Mouse (Mus musculus) intestine, embryonic 15.5 days (tissue): ENCODE measurements around the gene Slc5a10. TPM values are rescaled to one million over a fixed set of nuclear protein-coding genes. Genes with fewer than 3 reads are reported as not detected.

Experiments
- ATAC-seq: fragments of 200-750 bp; cut with Nextera tagmentation; 2 replicates; pipeline ENCODE4 v1.8.0; 2017; ENCODE audit warnings: moderate TSS enrichment, moderate library complexity
- H3K27ac ChIP-seq: fragments of 300-500 bp; sonication (generic); 2 replicates; pipeline ENCODE4 v1.5.1; 2015; ENCODE audit warnings: mild to moderate bottlenecking, inconsistent platforms
- H3K27me3 ChIP-seq: fragments of 300-500 bp; sonication (generic); replicated peaks from 2 replicates; pipeline ENCODE4 v1.6.1; 2015; ENCODE audit warnings: inconsistent platforms
- H3K36me3 ChIP-seq: fragments of 300-500 bp; sonication (generic); 2 replicates; pipeline ENCODE4 v1.6.1; 2015; ENCODE audit warnings: inconsistent platforms
- H3K4me1 ChIP-seq: fragments of 300-500 bp; sonication (generic); replicated peaks from 2 replicates; pipeline ENCODE4 v1.6.1; 2015; ENCODE audit warnings: inconsistent platforms
- H3K4me2 ChIP-seq: fragments of 300-500 bp; sonication (generic); replicated peaks from 2 replicates; pipeline ENCODE4 v1.6.1; 2015; ENCODE audit warnings: mild to moderate bottlenecking, inconsistent platforms
- H3K4me3 ChIP-seq: fragments of 300-500 bp; sonication (generic); replicated peaks from 2 replicates; pipeline ENCODE4 v1.5.1; 2015; ENCODE audit warnings: inconsistent platforms
- H3K9ac ChIP-seq: fragments of 300-500 bp; sonication (generic); 2 replicates; pipeline ENCODE4 v1.6.1; 2015; ENCODE audit warnings: inconsistent platforms
- H3K9me3 ChIP-seq: fragments of 300-500 bp; sonication (generic); 2 replicates; pipeline ENCODE4 v1.6.1; 2016; ENCODE audit warnings: inconsistent platforms
- WGBS: fragments of 180-500 bp; shearing (Covaris S2); methylation state at CpG from one replicate; pipeline ENCODE4 v1.1.7; 2015; 5-methylcytosine and 5-hydroxymethylcytosine counted together
- polyA plus RNA-seq: library from polyadenylated mRNA; unstranded; fragments of >200 nt; fragmentation: Nextera tagmentation; extraction: Ambion mirVana; gene quantifications from 2 replicates; pipeline ENCODE4 v1.2.1, GENCODE M21; 2015

Slc5a10 gene
- polyA plus RNA-seq, 1 experiment from 2014 or later = 0.13 TPM

DNA sequence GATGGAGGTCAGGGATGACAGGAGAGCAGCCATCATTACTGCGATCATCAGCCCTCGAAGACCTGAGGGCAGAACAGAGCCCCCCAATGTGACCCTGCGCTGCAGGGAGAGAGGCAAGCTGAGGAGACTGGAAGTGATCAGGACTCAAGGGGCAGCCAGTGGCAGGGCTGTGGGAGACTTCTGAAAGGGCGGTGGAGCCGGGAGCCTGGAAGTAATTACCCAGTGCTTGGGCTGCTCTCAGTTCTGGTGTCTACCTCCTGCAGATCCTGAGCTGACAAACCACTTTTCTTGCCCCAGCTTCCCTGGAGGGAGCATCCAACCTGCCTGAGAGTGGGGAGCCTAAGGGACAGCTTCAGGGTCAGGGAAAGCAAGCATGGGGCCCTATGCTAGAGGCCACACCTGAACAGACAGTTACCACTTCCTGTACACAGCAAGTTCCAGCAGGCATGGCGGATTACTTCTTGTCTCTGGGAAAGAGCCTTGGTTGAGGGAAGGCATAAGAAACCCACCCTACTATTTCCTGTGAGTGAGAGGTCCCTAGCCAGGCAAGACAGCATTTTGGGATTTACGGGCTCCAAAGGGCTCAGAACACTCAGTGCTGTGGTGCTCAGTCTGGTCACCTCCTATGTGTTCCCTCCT is 44.3 kb downstream of the Slc5a10 start:
- no peak overlapping the region for H3K9ac ChIP-seq
- H3K4me3 ChIP-seq = no peak overlapping the region
- H3K4me2 ChIP-seq = no peak overlapping the region
- no peak for ATAC-seq
- no peaks in the 10 kb centered on the region for H3K36me3 ChIP-seq
- WGBS = 80% methylated on average over 7 of the region's 7 CpGs
- H3K9me3 ChIP-seq = no peaks in the 10 kb centered on the region
- peaks cover 37% of the 10 kb centered on the region for H3K4me1 ChIP-seq
- no peaks in the 10 kb centered on the region for H3K27me3 ChIP-seq
- H3K27ac ChIP-seq = no peak overlapping the region

DNA sequence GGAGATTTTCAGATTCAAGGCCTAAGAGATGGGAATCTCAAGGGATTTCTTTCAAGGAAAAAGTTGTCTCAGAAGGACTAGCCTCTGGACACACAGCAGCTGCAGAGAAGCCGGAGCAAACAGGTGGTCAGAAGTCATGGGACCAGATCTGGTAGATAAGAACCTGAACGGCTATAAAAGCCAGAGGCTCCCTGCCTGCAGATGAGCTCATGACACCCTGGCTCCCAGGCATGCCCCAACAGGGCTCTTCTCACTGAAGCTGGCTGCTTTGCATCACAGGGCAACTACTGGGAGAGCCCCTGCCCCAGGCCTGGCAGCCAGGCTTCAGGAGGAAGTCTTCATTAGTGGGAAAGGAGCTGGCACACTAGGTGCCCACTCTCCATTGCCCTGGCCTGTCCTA is 45.3 kb downstream of the Slc5a10 start:
- Histone ChIP-seq H3K9me3 (no peaks in the 10 kb centered on the region), H3K4me3 (no peak overlapping the region), H3K9ac (no peak overlapping the region), H3K4me2 (no peak overlapping the region), H3K27me3 (no peaks in the 10 kb centered on the region), H3K4me1 (peaks cover 37% of the 10 kb centered on the region), H3K36me3 (no peaks in the 10 kb centered on the region), H3K27ac (0 out of 2 replicates have a peak overlapping the region, but pooled peaks have one; percentile 5)
- peak; percentile 40 for ATAC-seq
- WGBS = 33% methylated on average over 2 of the region's 2 CpGs

DNA sequence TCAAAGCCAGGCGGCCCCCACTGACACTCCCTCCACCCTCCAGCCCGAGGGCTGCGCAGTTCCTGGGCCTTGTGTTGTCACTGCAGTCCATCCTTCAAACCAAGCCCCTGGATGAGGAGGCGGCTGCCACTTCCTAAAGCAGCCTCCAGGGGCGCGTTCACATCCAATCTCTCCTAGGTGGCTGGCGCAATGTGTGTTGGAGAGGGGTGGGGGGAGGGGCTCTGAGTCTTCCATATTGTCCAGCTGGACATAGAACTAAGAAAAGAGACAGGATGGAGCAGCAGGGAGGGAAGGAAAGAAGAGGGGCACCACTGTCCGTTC is 45.8 kb downstream of the Slc5a10 start:
- Histone ChIP-seq H3K27ac (no peak overlapping the region), H3K4me2 (no peak overlapping the region), H3K9ac (no peak overlapping the region), H3K4me3 (no peak overlapping the region), H3K9me3 (no peaks in the 10 kb centered on the region), H3K36me3 (no peaks in the 10 kb centered on the region), H3K27me3 (no peaks in the 10 kb centered on the region), H3K4me1 (peaks cover 37% of the 10 kb centered on the region)
- 13% methylated on average over 8 of the region's 8 CpGs for WGBS
- ATAC-seq = peak; percentile 70

DNA sequence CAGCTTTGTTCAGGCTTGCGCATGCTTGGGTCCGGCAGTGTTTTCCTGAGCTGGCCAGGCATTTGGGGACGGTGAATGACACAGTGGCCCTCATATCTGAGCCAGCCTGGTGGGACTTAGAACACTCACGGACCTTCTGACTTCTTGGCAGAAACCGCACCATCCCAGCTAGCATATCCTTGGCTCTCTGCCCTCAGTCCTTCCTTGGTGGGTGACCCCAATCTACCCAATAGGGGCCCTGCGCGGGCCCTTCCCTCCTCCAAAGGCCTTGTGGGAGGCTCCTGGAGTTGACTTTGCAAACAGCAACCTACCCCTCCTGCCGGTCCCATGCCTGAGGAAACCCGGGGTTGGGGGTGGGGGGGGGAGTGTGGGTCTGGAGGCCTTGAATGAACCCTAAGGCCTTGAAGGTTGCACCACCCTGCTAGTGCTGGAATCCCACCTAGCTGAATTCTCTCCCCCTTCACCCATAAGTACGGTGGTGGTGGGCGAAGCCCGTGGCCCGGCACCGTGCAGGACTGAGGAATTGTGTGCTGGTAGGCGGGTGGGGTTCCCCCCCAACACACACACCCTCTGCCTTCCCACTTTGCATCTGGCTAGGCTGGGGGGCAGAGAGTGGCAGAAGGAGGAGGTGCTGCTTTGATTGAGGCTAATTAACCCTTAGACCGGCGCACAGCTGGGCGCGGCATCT is 46.3 kb downstream of the Slc5a10 start:
- Histone ChIP-seq H3K9me3 (no peaks in the 10 kb centered on the region), H3K27ac (no peak overlapping the region), H3K9ac (no peak overlapping the region), H3K36me3 (no peaks in the 10 kb centered on the region), H3K4me1 (peaks cover 37% of the 10 kb centered on the region), H3K4me2 (no peak overlapping the region), H3K4me3 (no peak overlapping the region), H3K27me3 (no peaks in the 10 kb centered on the region)
- 41% methylated on average over 19 of the region's 19 CpGs for WGBS
- peak; percentile 56; the same call in 1 of the 2 replicates for ATAC-seq

DNA sequence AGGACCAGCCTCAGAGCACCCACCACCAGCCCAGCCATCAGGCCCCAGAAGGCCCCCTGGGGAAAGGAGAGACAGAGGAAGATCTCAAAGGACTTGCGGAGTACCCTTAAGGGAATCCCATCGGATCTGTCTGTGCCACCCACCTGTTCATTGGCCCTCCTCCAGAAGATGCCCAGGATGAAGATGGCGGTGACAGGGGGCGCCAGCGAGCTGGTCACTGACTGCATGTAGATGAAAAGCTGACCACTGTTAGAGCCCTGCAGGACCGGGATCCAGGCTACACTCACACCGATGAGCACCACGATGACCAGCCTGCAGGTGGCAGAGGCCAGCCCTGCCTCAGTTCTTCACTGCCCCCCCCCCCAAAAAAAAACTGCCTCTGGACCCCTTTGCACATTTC is 46.9 kb downstream of the Slc5a10 start:
- Histone ChIP-seq H3K4me2 (no peak overlapping the region), H3K36me3 (no peaks in the 10 kb centered on the region), H3K9me3 (no peaks in the 10 kb centered on the region), H3K4me3 (no peak overlapping the region), H3K27me3 (no peaks in the 10 kb centered on the region), H3K4me1 (peaks cover 37% of the 10 kb centered on the region), H3K9ac (no peak overlapping the region), H3K27ac (no peak overlapping the region)
- no peak for ATAC-seq
- WGBS = 41% methylated on average over 8 of the region's 8 CpGs

DNA sequence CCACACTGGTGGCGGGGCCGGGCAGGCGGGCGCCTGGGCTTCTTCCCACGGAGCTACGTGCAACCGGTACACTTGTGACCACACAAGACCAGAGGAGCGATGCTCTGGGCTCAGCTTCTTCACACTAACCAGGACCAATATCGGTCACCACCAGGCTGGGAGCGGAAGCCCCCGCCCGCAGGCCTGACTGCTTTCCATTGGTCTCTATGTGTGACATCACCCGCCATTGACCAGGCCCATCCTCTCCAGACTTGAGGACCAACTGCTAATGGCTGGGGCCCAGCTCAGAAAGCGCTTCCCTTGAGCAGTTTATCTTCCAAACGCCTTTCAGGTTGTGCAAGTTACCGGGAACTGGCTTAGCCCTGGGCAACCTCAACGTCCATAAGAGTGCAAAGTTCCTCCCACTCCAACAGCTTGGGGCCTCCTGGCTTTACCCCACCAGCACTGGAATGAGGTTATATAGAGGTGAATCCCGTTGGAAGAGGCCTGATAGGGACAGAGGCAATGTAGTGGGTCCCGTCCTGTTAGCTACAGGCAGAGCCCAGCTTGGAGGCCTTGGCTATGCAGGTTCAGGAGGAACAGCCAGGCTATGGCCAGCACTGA is 48.7 kb downstream of the Slc5a10 start:
- WGBS = 50% methylated on average over 19 of the region's 19 CpGs
- peak; percentile 52 for ATAC-seq
- H3K27me3 ChIP-seq = no peaks in the 10 kb centered on the region
- peaks cover 45% of the 10 kb centered on the region for H3K4me1 ChIP-seq
- H3K9me3 ChIP-seq = no peaks in the 10 kb centered on the region
- H3K27ac ChIP-seq = peak overlapping the region; percentile 51; the same call in 1 of the 2 replicates
- H3K4me2 ChIP-seq = peak overlapping the region; percentile 31
- H3K9ac ChIP-seq = 0 out of 2 replicates have a peak overlapping the region, but pooled peaks have one; percentile 11
- no peaks in the 10 kb centered on the region for H3K36me3 ChIP-seq
- no peak overlapping the region; the same call in 1 of the 2 replicates for H3K4me3 ChIP-seq

DNA sequence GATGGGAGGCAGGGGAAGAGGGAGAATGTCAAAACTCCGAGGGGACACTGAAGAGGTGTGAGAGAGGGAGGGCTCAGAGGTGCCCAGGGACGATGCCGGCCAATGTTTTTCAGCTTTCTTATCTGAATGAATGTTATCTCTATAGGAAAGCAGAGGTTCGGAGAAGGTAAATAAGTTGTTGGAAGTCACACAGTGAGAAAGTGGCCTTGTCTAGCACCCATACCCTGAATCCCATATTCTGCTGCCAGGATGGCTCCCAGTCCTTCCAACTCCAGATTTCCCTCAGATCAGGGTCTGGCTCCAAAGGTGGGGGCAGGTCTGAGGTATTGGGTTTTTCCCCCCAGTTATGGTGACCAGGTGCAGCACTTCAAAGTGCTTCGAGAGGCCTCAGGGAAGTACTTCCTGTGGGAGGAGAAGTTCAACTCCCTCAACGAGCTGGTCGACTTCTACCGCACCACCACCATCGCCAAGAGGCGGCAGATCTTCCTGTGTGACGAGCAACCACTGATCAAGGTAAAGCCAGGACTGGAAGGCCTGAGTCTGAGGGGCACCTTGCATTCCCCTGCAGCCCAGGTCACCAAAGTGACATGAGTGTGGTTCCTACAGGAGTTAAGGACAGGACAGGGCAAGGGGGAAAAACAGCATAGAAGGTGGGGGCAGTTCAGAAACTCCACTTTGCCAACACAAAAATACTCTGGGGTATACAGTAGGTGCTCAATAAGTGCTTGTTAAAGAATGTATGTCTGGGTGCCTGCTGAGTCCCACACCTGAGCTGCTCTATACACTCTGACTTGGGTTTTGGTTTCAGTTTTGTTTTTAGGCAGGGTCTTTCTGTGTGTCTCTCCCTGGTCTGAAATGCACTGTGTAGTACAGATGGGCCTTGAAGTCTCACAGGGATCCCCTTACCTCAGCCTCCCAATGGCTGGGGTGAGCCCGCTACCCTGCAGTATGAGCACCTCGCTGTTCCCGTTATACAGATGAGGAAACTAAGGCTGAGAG is 50.8 kb downstream of the Slc5a10 start:
- 60% methylated on average over 14 of the region's 14 CpGs for WGBS
- H3K9me3 ChIP-seq = no peaks in the 10 kb centered on the region
- no peak for ATAC-seq

DNA sequence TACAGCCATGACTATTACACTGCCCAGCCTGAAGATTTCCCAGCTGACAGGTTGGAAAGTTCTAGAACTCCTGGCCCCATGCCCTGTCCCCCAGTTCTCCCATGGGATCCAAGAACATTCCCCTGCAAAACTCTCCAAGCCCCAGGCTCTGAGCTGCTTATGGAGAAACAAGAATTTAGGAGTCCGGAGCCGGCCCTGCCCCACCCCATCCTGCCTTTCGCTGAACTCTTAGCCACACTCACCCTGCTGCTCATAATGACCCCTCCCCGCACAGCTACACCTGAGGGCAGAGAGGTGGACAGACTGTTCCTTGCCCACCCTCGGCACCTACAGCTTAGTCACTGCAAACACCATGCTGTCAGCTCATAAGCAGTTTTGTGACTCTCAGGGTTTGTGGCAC is 52.8 kb downstream of the Slc5a10 start:
- Histone ChIP-seq H3K27ac (no peak overlapping the region), H3K9ac (no peak overlapping the region), H3K9me3 (no peaks in the 10 kb centered on the region), H3K4me2 (0 out of 2 replicates have a peak overlapping the region, but pooled peaks have one; percentile 4), H3K36me3 (no peaks in the 10 kb centered on the region), H3K4me1 (peaks cover 23% of the 10 kb centered on the region), H3K4me3 (no peak overlapping the region), H3K27me3 (no peaks in the 10 kb centered on the region)
- no peak for ATAC-seq
- WGBS = 55% methylated on average over 5 of the region's 5 CpGs

More for the DNA sequence above, 50.8 kb downstream of the Slc5a10 start:
- Histone ChIP-seq H3K4me1 (peaks cover 33% of the 10 kb centered on the region), H3K27me3 (no peaks in the 10 kb centered on the region), H3K27ac (no peak overlapping the region), H3K36me3 (no peaks in the 10 kb centered on the region), H3K4me2 (no peak overlapping the region), H3K4me3 (no peak overlapping the region), H3K9ac (no peak overlapping the region)

DNA sequence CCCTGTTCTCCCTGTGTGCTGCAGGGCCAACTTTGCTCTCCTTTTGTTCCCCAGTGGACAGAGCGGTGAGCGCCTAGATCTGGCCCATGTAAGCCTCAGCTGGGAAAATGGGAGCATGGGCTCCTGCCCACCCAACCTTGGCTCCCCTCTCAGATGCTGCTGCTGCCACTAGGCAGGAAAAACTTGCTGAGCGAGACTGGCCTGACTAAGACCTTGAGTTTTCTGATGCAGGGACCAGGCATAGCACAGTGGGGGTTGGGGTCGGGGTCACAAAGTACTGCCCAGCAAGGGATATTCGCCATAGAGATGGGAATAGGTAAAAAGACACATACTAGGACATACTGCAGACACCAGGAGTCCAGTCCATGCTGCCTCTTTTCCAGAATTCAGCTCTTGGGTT is 53.4 kb downstream of the Slc5a10 start:
- no peaks in the 10 kb centered on the region for H3K9me3 ChIP-seq
- no peak overlapping the region for H3K9ac ChIP-seq
- H3K4me2 ChIP-seq = no peak overlapping the region
- H3K4me1 ChIP-seq = peaks cover 19% of the 10 kb centered on the region
- H3K27ac ChIP-seq = no peak overlapping the region
- WGBS = 82% methylated on average over 5 of the region's 5 CpGs
- ATAC-seq = no peak
- no peaks in the 10 kb centered on the region for H3K27me3 ChIP-seq
- H3K36me3 ChIP-seq = no peaks in the 10 kb centered on the region
- H3K4me3 ChIP-seq = no peak overlapping the region

DNA sequence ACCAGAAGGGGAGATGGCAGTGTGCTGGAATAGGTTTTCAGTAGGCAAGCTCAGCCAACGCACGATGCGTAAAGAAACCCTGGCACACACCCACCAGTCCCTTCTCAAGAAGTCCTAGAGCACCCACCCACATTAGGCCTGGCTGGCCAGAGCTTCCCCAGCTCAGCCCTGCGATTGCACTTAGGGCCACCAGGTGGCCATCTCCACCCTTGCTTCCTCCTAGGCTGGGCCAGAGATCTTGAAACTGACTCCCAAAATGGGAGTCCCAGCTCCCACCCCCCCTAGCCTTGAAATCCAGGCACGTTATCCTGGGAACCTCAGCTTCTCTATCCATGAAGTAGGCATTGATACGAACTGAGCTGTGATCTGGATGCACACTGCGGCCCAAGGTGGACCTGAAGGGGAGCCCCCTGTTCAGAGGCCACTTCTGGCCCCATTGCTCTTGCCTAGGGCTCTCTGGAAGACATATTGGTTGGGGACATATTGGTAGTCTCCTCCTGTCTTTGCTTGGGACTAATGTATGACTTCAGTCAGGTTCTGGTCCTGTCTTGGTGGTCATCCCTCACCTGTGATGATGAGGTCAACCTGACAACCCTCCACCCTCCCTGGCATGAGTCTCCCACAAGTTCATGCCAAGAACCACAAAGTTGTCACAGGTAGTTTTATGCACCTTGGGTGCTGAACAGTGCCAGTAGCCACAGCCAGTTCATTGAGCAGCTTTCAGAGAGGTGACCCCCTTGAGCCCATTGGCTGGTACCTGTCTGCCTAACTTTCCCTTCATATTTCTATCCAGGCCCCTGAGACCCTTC is 54.4 kb downstream of the Slc5a10 start:
- H3K27ac ChIP-seq = no peak overlapping the region
- no peaks in the 10 kb centered on the region for H3K27me3 ChIP-seq
- 45% methylated on average over 7 of the region's 7 CpGs for WGBS

DNA sequence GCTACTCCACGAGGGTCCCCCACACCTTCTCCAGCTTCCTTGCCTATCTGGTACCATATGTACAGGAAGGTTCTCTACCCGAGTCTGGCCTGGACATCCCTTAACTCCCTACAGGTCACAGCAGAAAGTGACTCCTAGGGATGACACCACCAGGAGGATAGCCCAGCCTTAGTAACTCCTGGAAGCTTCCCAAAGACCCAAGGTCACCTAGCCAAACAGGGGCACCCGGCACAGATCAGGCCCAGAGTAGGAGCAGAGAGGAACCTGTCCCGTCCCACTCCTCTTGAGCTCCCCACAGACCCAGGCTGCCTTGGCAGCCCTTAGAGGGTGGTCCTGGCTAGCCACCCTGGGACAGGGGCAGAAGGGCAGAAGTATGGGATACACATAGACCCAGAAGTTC is 55.2 kb downstream of the Slc5a10 start:
- no peak overlapping the region for H3K9ac ChIP-seq
- H3K27ac ChIP-seq = no peak overlapping the region
- 88% methylated on average over 4 of the region's 4 CpGs for WGBS
- peaks cover 11% of the 10 kb centered on the region; the same call in 1 of the 2 replicates for H3K4me1 ChIP-seq
- H3K4me3 ChIP-seq = no peak overlapping the region
- no peak for ATAC-seq
- H3K4me2 ChIP-seq = no peak overlapping the region
- H3K36me3 ChIP-seq = no peaks in the 10 kb centered on the region
- H3K9me3 ChIP-seq = no peaks in the 10 kb centered on the region
- H3K27me3 ChIP-seq = no peaks in the 10 kb centered on the region

More for the DNA sequence above, 54.4 kb downstream of the Slc5a10 start:
- Histone ChIP-seq H3K4me3 (no peak overlapping the region), H3K9me3 (no peaks in the 10 kb centered on the region), H3K4me2 (no peak overlapping the region), H3K9ac (no peak overlapping the region), H3K4me1 (peaks cover 11% of the 10 kb centered on the region; the same call in 1 of the 2 replicates), H3K36me3 (no peaks in the 10 kb centered on the region)
- peak; percentile 58; the same call in 1 of the 2 replicates for ATAC-seq
